Mouse (Mus musculus): ENCODE data around the gene Spock1. TPM values are rescaled to one million over a fixed set of nuclear protein-coding genes. Genes with fewer than 3 reads are reported as not detected.

Gene Spock1
- polyA plus RNA-seq, 1 experiment from 2014 or later, result 1.7 TPM

GRCm38 (mm10) chr13:57647456-57647855, 260.7 kb downstream of the Spock1 start:
- Histone ChIP-seq H3K27ac (ENCODE audit: low read length) (no peak overlapping the region), H3K27me3 (replicated peaks; ENCODE audit: control insufficient read depth, insufficient read depth, low read length) (no peaks in the 10 kb centered on the region), H3K4me2 (ENCODE audit: low read depth, low read length) (no peak overlapping the region), H3K9ac (ENCODE audit: low read depth, low read length) (no peak overlapping the region), H3K9me3 (ENCODE audit: control insufficient read depth, low read length) (no peaks in the 10 kb centered on the region), H3K4me3 (ENCODE audit: low read length) (no peak overlapping the region), H3K36me3 (ENCODE audit: control insufficient read depth, insufficient read depth, low read length) (no peaks in the 10 kb centered on the region), H3K4me1 (ENCODE audit: control insufficient read depth, insufficient read depth, low read length) (no peaks in the 10 kb centered on the region)
- ATAC-seq, result no peak
- 73% methylated on average over 4 of the region's 4 CpGs for WGBS

- Histone ChIP-seq H3K4me1 (ENCODE audit: control insufficient read depth, insufficient read depth, low read length) (no peaks in the 10 kb centered on the region), H3K27ac (ENCODE audit: low read length) (no peak overlapping the region), H3K4me2 (ENCODE audit: low read depth, low read length) (no peak overlapping the region), H3K4me3 (ENCODE audit: low read length) (no peak overlapping the region), H3K9me3 (ENCODE audit: control insufficient read depth, low read length) (no peaks in the 10 kb centered on the region), H3K9ac (ENCODE audit: low read depth, low read length) (no peak overlapping the region), H3K36me3 (ENCODE audit: control insufficient read depth, insufficient read depth, low read length) (no peaks in the 10 kb centered on the region), H3K27me3 (replicated peaks; ENCODE audit: control insufficient read depth, insufficient read depth, low read length) (no peaks in the 10 kb centered on the region)
- no peak for ATAC-seq
- WGBS, result 81% methylated on average over 12 of the region's 12 CpGs
These were observed 265.1 kb downstream of the Spock1 start for GRCm38 (mm10) chr13:57643036-57643435.

GRCm38 (mm10) chr13:57641649-57642048, 266.5 kb downstream of the Spock1 start:
- Histone ChIP-seq H3K4me2 (ENCODE audit: low read depth, low read length) (no peak overlapping the region), H3K9me3 (ENCODE audit: control insufficient read depth, low read length) (no peaks in the 10 kb centered on the region), H3K9ac (ENCODE audit: low read depth, low read length) (no peak overlapping the region), H3K36me3 (ENCODE audit: control insufficient read depth, insufficient read depth, low read length) (no peaks in the 10 kb centered on the region), H3K27ac (ENCODE audit: low read length) (no peak overlapping the region), H3K27me3 (replicated peaks; ENCODE audit: control insufficient read depth, insufficient read depth, low read length) (no peaks in the 10 kb centered on the region), H3K4me3 (ENCODE audit: low read length) (no peak overlapping the region), H3K4me1 (ENCODE audit: control insufficient read depth, insufficient read depth, low read length) (no peaks in the 10 kb centered on the region)
- 86% methylated on average over 4 of the region's 4 CpGs for WGBS
- ATAC-seq, result no peak

GRCm38 (mm10) chr13:57640968-57641367, 267.2 kb downstream of the Spock1 start:
- 85% methylated on average over 2 of the region's 2 CpGs for WGBS
- H3K9ac ChIP-seq (ENCODE audit: low read depth, low read length), result no peak overlapping the region

DNA sequence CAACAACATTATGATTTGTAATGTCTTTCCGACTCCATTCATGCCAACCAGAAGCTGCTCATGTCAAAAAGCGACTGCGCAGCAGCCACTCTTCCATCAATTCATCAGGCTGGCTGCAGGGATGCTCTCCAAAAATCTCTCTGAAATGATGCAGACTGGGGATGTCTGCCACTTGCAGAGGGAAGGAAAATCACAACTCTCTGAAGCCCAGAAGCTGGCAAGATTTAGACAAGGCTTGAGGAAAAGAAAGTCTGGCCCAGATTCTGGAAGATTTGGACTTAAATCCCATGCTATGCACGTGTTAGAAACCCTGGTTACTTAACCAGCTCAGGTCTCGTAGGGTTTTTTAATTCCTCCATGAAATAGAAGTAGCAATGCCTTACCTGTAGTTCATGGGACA, 269.3 kb downstream of the Spock1 start:
- no peaks in the 10 kb centered on the region for H3K4me1 ChIP-seq (ENCODE audit: control insufficient read depth, insufficient read depth, low read length)
- H3K36me3 ChIP-seq (ENCODE audit: control insufficient read depth, insufficient read depth, low read length), result no peaks in the 10 kb centered on the region
- no peak overlapping the region for H3K27ac ChIP-seq (ENCODE audit: low read length)
- H3K9me3 ChIP-seq (ENCODE audit: control insufficient read depth, low read length), result no peaks in the 10 kb centered on the region
- no peak overlapping the region for H3K9ac ChIP-seq (ENCODE audit: low read depth, low read length)
- no peak for ATAC-seq
- H3K4me3 ChIP-seq (ENCODE audit: low read length), result no peak overlapping the region
- H3K4me2 ChIP-seq (ENCODE audit: low read depth, low read length), result no peak overlapping the region
- no peaks in the 10 kb centered on the region for H3K27me3 ChIP-seq (replicated peaks; ENCODE audit: control insufficient read depth, insufficient read depth, low read length)
- WGBS, result 84% methylated on average over 5 of the region's 5 CpGs

More at GRCm38 (mm10) chr13:57640968-57641367, 267.2 kb downstream of the Spock1 start:
- H3K27ac ChIP-seq (ENCODE audit: low read length), result no peak overlapping the region
- H3K36me3 ChIP-seq (ENCODE audit: control insufficient read depth, insufficient read depth, low read length), result no peaks in the 10 kb centered on the region
- no peaks in the 10 kb centered on the region for H3K9me3 ChIP-seq (ENCODE audit: control insufficient read depth, low read length)
- no peak for ATAC-seq
- H3K4me1 ChIP-seq (ENCODE audit: control insufficient read depth, insufficient read depth, low read length), result no peaks in the 10 kb centered on the region
- no peak overlapping the region for H3K4me3 ChIP-seq (ENCODE audit: low read length)
- no peaks in the 10 kb centered on the region for H3K27me3 ChIP-seq (replicated peaks; ENCODE audit: control insufficient read depth, insufficient read depth, low read length)
- H3K4me2 ChIP-seq (ENCODE audit: low read depth, low read length), result no peak overlapping the region

GRCm38 (mm10) chr13:57637606-57638132, 270.5 kb downstream of the Spock1 start:
- 88% methylated on average over 15 of the region's 15 CpGs for WGBS
- ATAC-seq, result no peak
- Histone ChIP-seq H3K9ac (ENCODE audit: low read depth, low read length) (no peak overlapping the region), H3K4me3 (ENCODE audit: low read length) (no peak overlapping the region), H3K4me2 (ENCODE audit: low read depth, low read length) (no peak overlapping the region), H3K27ac (ENCODE audit: low read length) (no peak overlapping the region), H3K4me1 (ENCODE audit: control insufficient read depth, insufficient read depth, low read length) (no peaks in the 10 kb centered on the region), H3K27me3 (replicated peaks; ENCODE audit: control insufficient read depth, insufficient read depth, low read length) (no peaks in the 10 kb centered on the region), H3K9me3 (ENCODE audit: control insufficient read depth, low read length) (no peaks in the 10 kb centered on the region), H3K36me3 (ENCODE audit: control insufficient read depth, insufficient read depth, low read length) (no peaks in the 10 kb centered on the region)

- H3K4me2 ChIP-seq (ENCODE audit: low read depth, low read length), result no peak overlapping the region
- no peak overlapping the region for H3K27ac ChIP-seq (ENCODE audit: low read length)
- no peak overlapping the region for H3K4me3 ChIP-seq (ENCODE audit: low read length)
- no peaks in the 10 kb centered on the region for H3K9me3 ChIP-seq (ENCODE audit: control insufficient read depth, low read length)
- no peaks in the 10 kb centered on the region for H3K4me1 ChIP-seq (ENCODE audit: control insufficient read depth, insufficient read depth, low read length)
- no peaks in the 10 kb centered on the region for H3K36me3 ChIP-seq (ENCODE audit: control insufficient read depth, insufficient read depth, low read length)
- 83% methylated on average over 10 of the region's 10 CpGs for WGBS
- no peaks in the 10 kb centered on the region for H3K27me3 ChIP-seq (replicated peaks; ENCODE audit: control insufficient read depth, insufficient read depth, low read length)
- H3K9ac ChIP-seq (ENCODE audit: low read depth, low read length), result no peak overlapping the region
- ATAC-seq, result no peak
These were observed 271.0 kb downstream of the Spock1 start for GRCm38 (mm10) chr13:57637080-57637572.

GRCm38 (mm10) chr13:57636196-57637015, 271.7 kb downstream of the Spock1 start:
- Histone ChIP-seq H3K27ac (ENCODE audit: low read length) (no peak overlapping the region), H3K4me1 (ENCODE audit: control insufficient read depth, insufficient read depth, low read length) (no peaks in the 10 kb centered on the region), H3K27me3 (replicated peaks; ENCODE audit: control insufficient read depth, insufficient read depth, low read length) (no peaks in the 10 kb centered on the region), H3K9me3 (ENCODE audit: control insufficient read depth, low read length) (no peaks in the 10 kb centered on the region), H3K4me3 (ENCODE audit: low read length) (no peak overlapping the region), H3K36me3 (ENCODE audit: control insufficient read depth, insufficient read depth, low read length) (no peaks in the 10 kb centered on the region), H3K4me2 (ENCODE audit: low read depth, low read length) (no peak overlapping the region), H3K9ac (ENCODE audit: low read depth, low read length) (no peak overlapping the region)
- 79% methylated on average over 10 of the region's 10 CpGs for WGBS
- no peak for ATAC-seq

DNA sequence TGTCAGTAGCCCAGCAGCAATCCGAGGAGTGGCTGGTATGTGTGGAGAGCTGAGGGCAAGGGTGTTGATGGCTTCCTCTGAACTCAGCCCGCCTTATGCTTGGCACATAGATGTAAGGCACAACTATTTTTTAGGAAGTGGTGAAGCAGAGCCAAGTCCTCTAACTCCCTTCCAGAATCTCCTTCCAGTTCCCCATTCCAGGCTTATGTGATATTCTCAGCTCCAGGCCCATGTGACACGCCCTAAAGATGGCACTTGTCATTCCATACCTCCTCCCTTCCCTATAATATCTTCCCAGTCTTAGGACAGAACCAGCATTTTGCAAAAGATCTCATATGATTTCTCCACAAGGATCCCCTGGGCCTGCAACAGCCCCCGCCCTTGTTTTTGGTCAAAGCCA, 277.6 kb downstream of the Spock1 start:
- Histone ChIP-seq H3K4me3 (ENCODE audit: low read length) (no peak overlapping the region), H3K4me1 (ENCODE audit: control insufficient read depth, insufficient read depth, low read length) (no peaks in the 10 kb centered on the region), H3K9me3 (ENCODE audit: control insufficient read depth, low read length) (no peaks in the 10 kb centered on the region), H3K36me3 (ENCODE audit: control insufficient read depth, insufficient read depth, low read length) (no peaks in the 10 kb centered on the region), H3K9ac (ENCODE audit: low read depth, low read length) (no peak overlapping the region), H3K27me3 (replicated peaks; ENCODE audit: control insufficient read depth, insufficient read depth, low read length) (no peaks in the 10 kb centered on the region), H3K27ac (ENCODE audit: low read length) (no peak overlapping the region), H3K4me2 (ENCODE audit: low read depth, low read length) (no peak overlapping the region)
- ATAC-seq, result no peak
- WGBS, result 92% methylated on average over 4 of the region's 4 CpGs
